Mouse (Mus musculus) limb, embryonic 14.5 days (tissue): Measurements from ENCODE around the gene Gm12248. TPM values are rescaled to one million over a fixed set of nuclear protein-coding genes. Genes with fewer than 3 reads are reported as not detected.

Experiments
- ATAC-seq: fragments of 200-750 bp; cut with Nextera tagmentation; 2 replicates; pipeline ENCODE4 v1.8.0; 2017; ENCODE audit warnings: low read depth, moderate number of reproducible peaks, moderate TSS enrichment; ENCODE audit not compliant: low FRiP score
- DNase-seq: peaks from one replicate; pipeline ENCODE4 v3.0.0-alpha.2; 2015; ENCODE audit warnings: low spot score
- H3K27ac ChIP-seq: fragments of 300-500 bp; sonication (generic); replicated peaks from 2 replicates; pipeline ENCODE4 v1.5.1; 2014; ENCODE audit warnings: low read depth, mild to moderate bottlenecking, low read length, moderate library complexity, mixed read lengths
- H3K27me3 ChIP-seq: fragments of 300-500 bp; sonication (generic); 2 replicates; pipeline ENCODE4 v1.6.1; 2014; ENCODE audit warnings: low read length, mixed read lengths; ENCODE audit not compliant: control insufficient read depth, insufficient read depth
- H3K36me3 ChIP-seq: fragments of 300-500 bp; sonication (generic); 2 replicates; pipeline ENCODE4 v1.6.1; 2014; ENCODE audit warnings: mild to moderate bottlenecking, low read length, moderate library complexity, mixed read lengths; ENCODE audit not compliant: control insufficient read depth, insufficient read depth
- H3K4me1 ChIP-seq: fragments of 300-500 bp; sonication (generic); 2 replicates; pipeline ENCODE4 v1.6.1; 2014; ENCODE audit warnings: antibody characterized with exemption, low read length, mixed read lengths; ENCODE audit not compliant: control insufficient read depth, insufficient read depth
- H3K4me2 ChIP-seq: fragments of 300-500 bp; sonication (generic); replicated peaks from 2 replicates; pipeline ENCODE4 v1.6.1; 2014; ENCODE audit warnings: low read depth, mild to moderate bottlenecking, low read length, moderate library complexity; ENCODE audit not compliant: severe bottlenecking
- H3K4me3 ChIP-seq: fragments of 300-500 bp; sonication (generic); replicated peaks from 2 replicates; pipeline ENCODE4 v1.5.1; 2014; ENCODE audit warnings: low read length
- H3K9ac ChIP-seq: fragments of 300-500 bp; sonication (generic); 2 replicates; pipeline ENCODE4 v1.6.1; 2014; ENCODE audit warnings: mild to moderate bottlenecking, low read depth, low read length, moderate library complexity; ENCODE audit not compliant: severe bottlenecking
- H3K9me3 ChIP-seq: fragments of 300-500 bp; sonication (generic); 2 replicates; pipeline ENCODE4 v1.6.1; 2016; ENCODE audit warnings: low read length; ENCODE audit not compliant: control insufficient read depth
- POLR2A ChIP-seq: fragments of 200-500 bp; IDR thresholded peaks from 2 replicates; pipeline ENCODE4 v1.8.0; 2012; ENCODE audit warnings: inconsistent platforms, mild to moderate bottlenecking, moderate library complexity, borderline replicate concordance; ENCODE audit not compliant: insufficient read depth, insufficient read length; ENCODE audit errors: extremely low read depth
- WGBS: fragments of 180-500 bp; shearing (Covaris S2); extraction: QIAGEN DNeasy Blood & Tissue Kit; methylation state at CpG from one replicate; pipeline ENCODE4 v1.1.7; 2014; 5-methylcytosine and 5-hydroxymethylcytosine counted together
- polyA plus RNA-seq, 2 experiments: library from polyadenylated mRNA; depleted of rRNA in 1 of 2; stranded (reverse) in 1 of 2; unstranded in 1 of 2; fragments of >200 nt; fragmentation: Nextera tagmentation in 1 of 2; extraction: Ambion mirVana in 1 of 2; gene quantifications; 2 replicates each; pipeline versions ENCODE4 v1.2.1 to v1.2.3; 2012 to 2014

Gene Gm12248
- polyA plus RNA-seq, 2 experiments, result not detected

- no peak for TF ChIP-seq POLR2A
- H3K27ac ChIP-seq, result no peak overlapping the region
- H3K4me1 ChIP-seq, result no peaks in the 10 kb centered on the region
- peaks cover 94% of the 10 kb centered on the region for H3K36me3 ChIP-seq
- no peak for DNase-seq
- no peaks in the 10 kb centered on the region for H3K9me3 ChIP-seq
- no peaks in the 10 kb centered on the region for H3K27me3 ChIP-seq
- 89% methylated on average over 9 of the region's 9 CpGs for WGBS
- ATAC-seq, result no peak
- H3K4me2 ChIP-seq, result no peak overlapping the region
- no peak overlapping the region for H3K9ac ChIP-seq
- H3K4me3 ChIP-seq, result no peak overlapping the region
These were observed 28.4 kb upstream of the Gm12248 start for GRCm38 (mm10) chr11:58121351-58121750.

GRCm38 (mm10) chr11:58120655-58121054, 27.7 kb upstream of the Gm12248 start:
- Histone ChIP-seq H3K27ac (no peak overlapping the region), H3K9me3 (no peaks in the 10 kb centered on the region), H3K4me1 (no peaks in the 10 kb centered on the region), H3K27me3 (no peaks in the 10 kb centered on the region), H3K4me3 (no peak overlapping the region), H3K9ac (no peak overlapping the region), H3K36me3 (peaks cover 95% of the 10 kb centered on the region), H3K4me2 (no peak overlapping the region)
- ATAC-seq (no peak), DNase-seq (no peak)
- 84% methylated on average over 3 of the region's 3 CpGs for WGBS
- no peak for TF ChIP-seq POLR2A

- 88% methylated on average over 10 of the region's 10 CpGs for WGBS
- Histone ChIP-seq H3K9me3 (no peaks in the 10 kb centered on the region), H3K9ac (no peak overlapping the region), H3K27me3 (no peaks in the 10 kb centered on the region), H3K4me2 (no peak overlapping the region), H3K27ac (no peak overlapping the region), H3K4me1 (no peaks in the 10 kb centered on the region), H3K4me3 (no peak overlapping the region), H3K36me3 (peaks cover 97% of the 10 kb centered on the region)
- no peak for ATAC-seq
- DNase-seq, result no peak
- TF ChIP-seq POLR2A, result no peak
These were observed 24.2 kb upstream of the Gm12248 start for GRCm38 (mm10) chr11:58117044-58117652.

- Histone ChIP-seq H3K36me3 (peaks cover 97% of the 10 kb centered on the region), H3K4me1 (no peaks in the 10 kb centered on the region), H3K27me3 (no peaks in the 10 kb centered on the region), H3K9ac (no peak overlapping the region), H3K4me2 (no peak overlapping the region), H3K4me3 (no peak overlapping the region), H3K9me3 (no peaks in the 10 kb centered on the region), H3K27ac (no peak overlapping the region)
- no peak for TF ChIP-seq POLR2A
- ATAC-seq (no peak), DNase-seq (no peak)
- 71% methylated on average over 1 of the region's 1 CpGs for WGBS
These were observed 23.6 kb upstream of the Gm12248 start for GRCm38 (mm10) chr11:58116560-58116959.

- ATAC-seq (no peak), DNase-seq (no peak)
- Histone ChIP-seq H3K36me3 (peaks cover 37% of the 10 kb centered on the region), H3K4me1 (peaks cover 10% of the 10 kb centered on the region), H3K27ac (no peak overlapping the region), H3K4me3 (no peak overlapping the region), H3K9me3 (no peaks in the 10 kb centered on the region), H3K9ac (no peak overlapping the region; the same call in 1 of the 2 replicates), H3K4me2 (no peak overlapping the region), H3K27me3 (no peaks in the 10 kb centered on the region)
- no peak for TF ChIP-seq POLR2A
- WGBS, result 80% methylated on average over 4 of the region's 4 CpGs
These were observed 14.9 kb upstream of the Gm12248 start for GRCm38 (mm10) chr11:58107664-58108337.
